Mouse (Mus musculus): ENCODE results near the gene Map3k19.

- no peak for TF ChIP-seq ZNF384 (IDR thresholded peaks at IDR 0.05; ENCODE audit: low read depth, low read length)
- no peak for TF ChIP-seq MAFK (IDR thresholded peaks at IDR 0.05; ENCODE audit: insufficient read depth, low read depth, low read length)
- no peak for TF ChIP-seq HCFC1 (IDR thresholded peaks at IDR 0.05; ENCODE audit: borderline replicate concordance, insufficient read depth, low read length)
- TF ChIP-seq CHD2 (IDR thresholded peaks at IDR 0.05; ENCODE audit: low read depth, low read length): no peak
These were observed 14.4 kb upstream of the Map3k19 start for GRCm38 (mm10) chr1:127869276-127869675.

All from ES-E14 (cell line).